Mouse (Mus musculus): ENCODE measurements around the gene Emilin1.

DNA sequence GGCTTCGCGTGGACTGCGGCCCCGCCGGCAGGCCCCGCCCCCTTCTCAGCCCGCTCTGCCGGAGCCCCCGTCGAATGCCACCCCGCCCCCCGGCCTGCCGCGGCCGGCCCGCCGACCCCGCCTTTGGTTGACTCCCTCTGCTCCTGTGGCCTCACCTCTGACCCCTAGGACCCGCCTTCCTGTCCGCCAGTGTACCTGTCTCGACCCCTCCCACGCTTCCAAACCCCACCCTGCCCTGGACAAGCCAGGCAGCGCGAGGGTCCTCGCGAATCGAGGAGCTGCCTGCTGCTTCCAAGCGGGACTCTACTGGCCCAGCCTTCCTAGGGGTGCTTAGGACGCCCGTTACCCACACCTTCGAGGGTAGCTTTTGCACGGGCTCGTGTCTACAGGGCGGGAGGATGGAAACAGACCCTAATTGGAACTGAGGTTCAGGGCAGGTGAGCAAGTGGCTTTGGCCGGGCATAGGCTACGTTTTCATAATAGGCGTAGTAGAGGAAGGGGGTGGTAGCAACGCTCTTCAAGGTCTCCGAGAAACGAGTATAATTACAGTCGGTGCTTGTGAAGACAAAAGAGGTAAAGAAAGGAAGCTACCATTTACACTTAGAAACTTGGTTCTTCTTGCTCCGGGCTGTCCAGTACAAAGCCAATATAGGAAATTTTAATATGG is 24.0 kb upstream of the Emilin1 start:
- TF ChIP-seq CTCF (IDR thresholded peaks at IDR 0.05; ENCODE audit: control insufficient read depth, insufficient read depth, low read length) = no peak
- no peak for TF ChIP-seq POLR2A (IDR thresholded peaks at IDR 0.05; ENCODE audit: borderline replicate concordance, control insufficient read depth, low read depth, low read length)
